Mouse (Mus musculus): ENCODE results near the gene Mrps26.

Mrps26 gene

DNA sequence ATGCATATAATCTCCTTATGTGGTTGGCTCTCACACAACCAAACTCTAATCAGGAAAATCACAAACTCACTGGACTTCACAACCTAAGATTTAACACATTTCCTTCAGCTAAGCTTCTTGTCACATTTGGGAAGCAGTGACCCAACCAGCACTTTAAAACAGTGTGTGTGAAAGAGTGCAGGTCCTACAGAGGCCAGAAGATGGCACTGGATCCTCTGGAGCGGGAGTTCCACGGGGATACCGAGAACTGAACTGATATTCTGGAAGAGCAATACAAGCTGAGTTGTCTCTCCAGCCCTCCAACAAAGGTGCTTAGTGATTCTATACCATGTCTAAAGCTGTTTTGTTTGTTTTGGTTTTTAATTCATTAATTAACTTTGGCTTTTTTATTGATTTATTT lies 49.5 kb downstream of the Mrps26 start:
- in situ Hi-C loops (cut with MboI; ENCODE audit: low pct_unique_long_range_greater_than_20kb in 1 of 2, low sequenced_read_pairs in 2 of 2, unreplicated experiment in 1 of 2) = no loop called here
